Mouse (Mus musculus) frontal cortex, adult (tissue): ENCODE results near the gene Tenm3.

Experiments
- ATAC-seq: cut with Nextera tagmentation; 2 replicates; pipeline ENCODE4 v1.9.2; 2017; ENCODE audit warnings: mild to moderate bottlenecking, moderate library complexity, mixed read lengths; ENCODE audit not compliant: low TSS enrichment

The Tenm3 gene

DNA sequence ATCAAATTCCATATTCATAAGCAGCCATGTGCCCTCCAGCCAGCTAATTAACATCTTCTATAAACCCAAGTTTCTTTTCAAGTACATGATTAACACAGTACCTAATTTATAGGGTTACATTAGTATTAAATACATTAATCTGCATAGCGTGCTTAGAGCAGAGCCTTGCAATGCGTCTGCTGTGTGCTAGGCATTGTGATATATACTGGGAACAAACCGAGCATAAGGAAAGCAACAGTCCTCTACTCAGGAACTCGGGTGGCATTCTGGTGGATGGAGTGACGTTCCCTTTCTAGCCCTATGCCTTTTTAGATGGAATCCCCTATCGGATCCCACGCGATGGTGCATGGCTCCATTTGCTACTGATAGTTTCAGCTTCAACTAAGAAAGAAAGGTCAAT, 321.7 kb downstream of the Tenm3 start:
- ATAC-seq = no peak

DNA sequence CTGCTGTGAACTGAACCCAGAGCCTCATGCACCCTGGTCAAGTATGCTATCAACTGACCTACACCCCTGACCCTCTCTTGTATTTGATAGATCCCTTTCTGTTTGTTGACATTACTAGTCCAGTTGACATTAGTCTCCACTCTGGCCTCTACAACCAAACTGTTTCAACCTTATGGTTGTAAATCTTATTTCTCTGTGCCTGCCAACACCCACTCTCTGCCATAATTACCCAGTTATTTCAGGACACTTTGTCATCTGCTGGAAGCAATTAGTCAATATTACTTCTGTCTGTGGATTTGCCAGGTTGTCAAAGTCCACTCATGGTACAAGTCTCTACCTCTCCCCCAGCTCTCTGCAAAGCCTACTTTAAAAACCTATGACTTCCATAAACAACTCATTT, 326.3 kb downstream of the Tenm3 start:
- no peak for ATAC-seq

DNA sequence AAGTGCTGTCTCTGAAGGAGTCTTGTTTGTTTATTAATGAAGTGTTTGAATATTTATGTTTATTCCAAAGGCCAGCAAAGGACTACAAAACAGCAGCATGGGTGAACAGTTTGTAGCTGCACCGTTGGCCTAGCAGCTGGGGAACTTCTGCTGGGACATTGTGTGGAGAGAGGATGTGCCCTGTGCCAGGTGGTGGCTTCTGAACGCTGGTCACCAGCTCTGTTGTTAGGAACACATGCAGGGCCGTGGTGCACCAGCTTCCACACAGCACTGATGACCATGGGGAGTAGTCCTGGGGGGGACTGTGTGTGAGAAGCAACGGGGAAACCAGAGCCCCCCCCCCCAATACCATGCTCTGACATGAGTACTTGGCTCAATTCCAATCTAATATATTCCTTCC, 329.5 kb downstream of the Tenm3 start:
- no peak for ATAC-seq

DNA sequence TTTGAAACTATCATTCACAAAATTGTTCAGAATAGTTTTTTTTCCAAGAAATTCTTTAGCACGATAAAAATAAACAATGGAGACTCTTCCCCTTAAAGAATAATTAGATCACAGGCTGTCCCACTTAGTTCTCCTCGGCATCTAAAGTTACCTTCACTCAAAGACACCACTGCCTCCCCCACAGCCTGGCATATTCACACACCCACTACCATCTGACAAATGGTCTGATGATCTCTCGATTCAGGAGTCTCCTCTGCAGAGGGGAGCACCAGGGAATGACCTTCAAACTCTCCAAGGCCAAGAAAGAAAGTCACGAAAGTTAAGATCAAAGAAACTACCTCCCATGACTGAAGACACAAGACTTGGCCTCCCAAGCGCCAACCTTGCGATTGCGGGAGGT, 329.9 kb downstream of the Tenm3 start:
- ATAC-seq = no peak

DNA sequence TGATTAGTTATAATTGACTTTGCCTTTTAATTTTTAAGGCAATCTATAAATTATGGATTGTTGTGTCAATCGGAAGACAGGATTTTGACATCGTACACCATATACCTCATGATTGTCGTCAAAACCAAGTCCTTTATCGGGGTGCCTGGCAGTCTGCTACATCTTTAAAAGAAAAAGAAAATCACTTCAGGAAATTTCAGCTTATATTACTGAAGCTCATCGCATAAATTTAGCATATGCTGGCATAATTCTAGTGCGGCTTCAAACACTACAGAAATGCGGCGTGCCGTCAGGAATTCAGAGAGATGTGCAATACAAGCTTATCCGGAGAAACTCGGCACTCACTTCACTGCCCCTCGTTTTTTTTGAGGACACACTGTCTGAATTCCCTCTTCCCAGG, 332.2 kb downstream of the Tenm3 start:
- ATAC-seq = peak; percentile 29

DNA sequence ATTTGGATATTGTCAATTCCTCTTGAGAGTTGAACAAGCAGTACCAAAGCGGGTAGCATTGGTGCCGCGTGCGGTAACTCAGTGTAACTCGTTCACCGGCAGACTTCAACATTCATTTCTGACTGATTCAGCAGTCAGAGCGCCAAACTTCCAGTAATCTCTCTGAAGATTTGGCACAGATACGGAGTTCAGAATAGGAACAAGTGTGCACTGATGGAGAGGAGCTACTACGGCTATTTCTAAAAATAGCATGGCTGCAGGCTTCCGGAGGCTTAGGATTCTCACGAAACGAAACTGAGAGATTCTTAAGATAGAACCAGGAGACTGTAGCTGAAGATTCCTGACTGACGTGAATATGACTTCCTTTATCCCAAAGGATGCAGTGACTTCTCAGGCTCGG, 332.6 kb downstream of the Tenm3 start:
- peak; percentile 76 for ATAC-seq

DNA sequence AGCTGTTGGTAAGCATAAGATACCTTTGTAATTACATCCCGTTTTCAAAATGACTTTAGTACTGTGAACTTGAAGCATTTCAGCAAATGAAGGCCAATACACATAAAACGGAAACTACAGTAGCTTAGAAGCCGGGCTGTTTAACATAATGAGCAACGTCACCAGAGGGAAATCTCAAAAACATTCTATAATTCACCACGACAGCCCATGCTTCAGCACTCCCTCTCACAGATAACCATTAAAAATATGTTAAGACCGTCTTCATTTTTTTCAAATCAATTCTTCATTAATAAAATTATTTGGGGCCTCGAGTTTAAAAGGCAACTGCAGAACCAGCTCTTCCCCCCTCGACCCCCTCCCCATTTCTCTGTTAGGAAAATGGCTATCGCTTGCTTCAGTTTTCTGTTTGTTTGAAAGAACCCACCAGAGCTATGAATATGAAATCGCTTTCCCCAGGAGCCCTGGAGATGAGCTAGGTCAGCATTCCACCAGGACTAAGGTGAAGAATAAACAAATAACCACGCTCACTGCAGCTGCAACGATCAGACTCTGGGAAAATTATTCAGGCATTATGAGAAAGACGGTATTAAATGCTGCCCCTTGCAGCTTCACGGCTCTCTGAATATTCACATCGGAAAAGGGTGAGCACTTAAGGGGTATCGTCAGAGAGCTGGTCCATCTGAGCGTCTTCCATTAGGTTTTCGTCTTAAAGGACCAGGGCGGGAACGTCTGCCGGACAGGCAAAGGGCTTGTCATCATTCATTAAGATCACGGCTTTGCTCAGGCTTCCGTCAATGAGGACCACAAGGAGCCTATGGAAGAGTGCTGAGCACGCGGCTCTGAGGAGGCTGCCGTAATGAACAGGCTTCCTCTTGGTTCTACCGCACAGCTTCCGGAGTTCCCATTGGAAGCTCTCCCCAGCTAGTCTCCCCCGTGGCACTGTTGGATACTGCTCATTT, 334.8 kb downstream of the Tenm3 start:
- ATAC-seq = peak; percentile 64

DNA sequence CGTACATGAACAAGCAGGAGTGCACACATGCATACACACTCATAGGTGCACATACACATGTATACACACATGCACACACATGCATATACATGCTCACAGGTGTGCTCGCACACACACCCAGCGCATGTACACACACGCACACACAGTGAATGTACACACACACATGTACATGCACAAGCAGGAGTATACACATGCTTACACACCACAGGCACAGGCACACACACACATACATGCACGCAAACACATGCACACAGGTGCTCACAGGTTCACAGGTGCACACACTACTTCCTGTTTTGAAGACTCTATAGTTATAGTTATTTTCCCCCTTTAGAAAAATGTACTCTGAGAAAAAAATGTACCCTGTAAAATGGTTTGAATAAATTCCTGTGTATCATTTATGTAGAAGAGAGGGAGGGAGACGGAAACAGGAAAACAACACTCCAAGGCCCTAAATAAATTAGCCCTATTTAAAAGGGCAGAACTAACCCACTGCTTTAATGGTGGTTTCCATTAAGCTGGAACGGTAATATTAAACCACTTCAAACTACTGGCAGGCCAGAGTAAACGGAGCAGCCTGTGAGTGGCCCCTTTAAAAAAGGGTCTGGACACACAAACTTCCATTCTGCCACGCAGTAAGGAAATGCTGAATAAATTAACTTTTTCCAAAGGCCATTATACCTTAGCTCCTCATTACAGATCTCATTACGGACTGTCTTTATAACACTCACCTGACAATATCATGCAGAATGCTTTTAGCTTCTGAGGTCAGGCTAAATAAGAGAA, 335.8 kb downstream of the Tenm3 start:
- no peak for ATAC-seq

DNA sequence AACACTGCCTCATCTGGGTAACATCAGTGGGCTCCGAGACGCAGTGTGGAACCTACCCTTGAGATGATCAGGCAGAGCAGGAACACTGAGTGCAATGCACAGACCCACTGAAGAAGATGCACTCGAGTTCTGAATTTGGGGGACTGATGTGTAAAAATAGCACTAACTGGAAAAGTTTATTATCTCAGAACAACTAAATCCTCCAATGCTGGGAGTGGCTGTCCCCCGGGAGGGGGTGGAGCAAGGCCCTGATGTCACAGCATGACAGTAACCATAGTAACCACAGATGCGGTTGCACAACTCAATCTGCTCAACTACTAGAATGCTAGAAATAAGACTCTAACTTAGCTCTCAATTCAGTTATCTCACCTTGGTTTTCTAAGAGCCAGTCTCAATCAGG, 351.3 kb downstream of the Tenm3 start:
- no peak for ATAC-seq

DNA sequence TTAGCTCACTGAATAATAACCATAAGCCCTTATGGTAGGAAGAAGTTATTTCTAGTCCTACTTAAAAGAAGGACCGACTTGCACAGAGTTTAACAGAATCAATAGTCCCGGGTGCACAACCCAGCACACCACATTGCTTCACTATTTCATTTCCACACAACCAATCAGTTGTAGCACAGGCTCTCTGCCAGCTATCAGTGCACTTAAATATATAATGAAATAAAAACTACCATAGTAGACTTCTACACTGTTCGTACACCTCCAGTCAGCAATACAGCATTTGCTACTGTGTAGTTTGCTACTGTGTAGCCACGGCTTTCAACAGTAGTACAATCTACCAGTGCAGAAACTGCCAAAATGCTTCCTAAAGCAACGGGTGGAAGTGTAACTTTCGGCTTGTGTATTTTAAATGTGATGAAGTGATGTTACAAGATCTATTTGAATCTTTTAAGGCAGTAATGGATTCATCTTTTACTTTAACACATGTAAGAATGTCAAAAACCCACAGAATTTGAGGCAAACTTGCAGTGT, 353.1 kb downstream of the Tenm3 start:
- ATAC-seq = peak; percentile 68

DNA sequence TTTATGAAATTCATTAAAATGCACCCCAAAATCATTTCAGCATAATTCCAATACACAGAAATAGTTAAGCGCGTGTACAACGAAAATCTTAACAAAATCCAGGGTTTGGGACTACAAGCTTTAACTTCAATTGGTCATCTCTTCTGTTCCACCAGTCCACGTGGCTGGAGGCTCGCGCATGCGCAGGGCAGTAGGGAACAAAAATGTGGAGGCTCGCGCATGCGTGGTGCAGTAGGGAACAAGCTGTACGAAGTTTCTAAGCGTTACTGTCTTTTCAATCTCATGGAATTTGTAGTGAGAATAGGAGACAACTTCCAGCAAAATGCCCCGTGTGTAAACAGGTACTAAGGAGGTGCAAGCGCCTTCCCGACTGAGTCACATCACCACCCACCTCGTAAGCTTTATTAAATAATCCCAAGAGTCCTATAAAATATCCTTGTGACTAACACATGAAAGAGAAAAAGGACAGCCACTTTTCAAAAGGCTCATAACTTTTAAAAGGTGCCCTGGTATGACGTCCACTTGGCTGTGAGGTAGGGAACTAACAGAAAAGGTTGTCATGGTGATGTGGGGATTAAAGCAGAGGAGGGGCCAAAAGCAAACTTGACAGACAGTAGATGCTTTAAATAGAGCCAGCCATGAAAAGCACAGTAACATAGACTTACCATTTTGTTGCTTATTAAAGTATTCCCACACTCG, 353.7 kb downstream of the Tenm3 start:
- ATAC-seq = peak; percentile 57

DNA sequence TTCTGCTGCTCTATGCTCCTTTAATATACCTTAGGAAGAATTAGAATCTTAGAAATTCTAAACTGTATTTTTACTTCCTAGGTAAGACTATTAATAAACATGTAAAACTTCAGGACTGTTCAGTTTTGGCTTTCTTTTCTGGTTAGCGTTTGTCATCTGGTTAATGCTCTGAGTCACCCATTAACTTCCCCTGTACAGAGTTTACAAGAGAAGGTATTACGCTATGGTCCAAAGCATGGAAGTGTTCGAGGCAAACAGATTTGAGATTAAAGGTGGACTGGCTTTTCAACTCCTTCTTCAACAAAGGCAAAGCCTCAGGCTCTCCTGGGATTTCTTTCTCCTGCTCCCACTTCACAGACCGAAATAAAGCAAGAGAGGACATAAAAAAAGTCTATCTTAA, 354.3 kb downstream of the Tenm3 start:
- no peak for ATAC-seq

DNA sequence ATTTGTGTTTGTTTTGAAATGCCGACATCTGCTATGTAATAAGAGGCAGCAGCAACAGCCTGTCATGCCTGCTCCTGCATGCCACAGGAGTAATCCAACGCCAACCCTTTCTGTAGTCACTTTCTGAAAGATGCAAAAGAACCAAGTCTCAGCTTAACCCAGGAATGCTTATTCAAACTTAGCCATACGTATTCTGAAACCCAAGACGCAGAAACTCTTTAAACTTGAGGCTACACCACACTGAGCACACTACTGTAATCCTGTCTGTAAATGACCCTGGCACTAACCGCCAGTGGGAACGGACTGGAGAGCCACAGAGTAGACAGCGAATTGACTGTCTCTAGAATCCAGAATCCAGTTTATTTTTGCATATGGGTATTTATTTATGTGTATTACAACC, 354.9 kb downstream of the Tenm3 start:
- peak; percentile 29; the same call in 1 of the 2 replicates for ATAC-seq

DNA sequence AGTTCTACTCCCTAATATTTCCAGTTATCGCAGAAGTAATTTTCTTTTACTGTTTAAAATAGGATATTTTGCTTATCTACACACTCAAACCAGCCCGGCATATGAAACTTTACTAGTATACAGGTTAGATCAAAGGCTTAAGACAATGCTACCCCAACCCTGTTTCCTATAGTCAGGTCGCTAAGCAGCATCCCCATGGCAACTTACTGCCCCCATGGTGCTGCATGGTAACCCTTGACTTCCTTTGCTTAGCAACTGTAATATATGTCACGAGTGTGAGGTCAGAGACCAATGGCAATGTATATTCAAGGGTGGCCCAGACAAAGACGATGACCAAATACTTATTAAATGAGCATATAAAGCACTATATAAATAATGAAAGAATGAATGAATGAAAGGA, 359.6 kb downstream of the Tenm3 start:
- ATAC-seq = no peak

DNA sequence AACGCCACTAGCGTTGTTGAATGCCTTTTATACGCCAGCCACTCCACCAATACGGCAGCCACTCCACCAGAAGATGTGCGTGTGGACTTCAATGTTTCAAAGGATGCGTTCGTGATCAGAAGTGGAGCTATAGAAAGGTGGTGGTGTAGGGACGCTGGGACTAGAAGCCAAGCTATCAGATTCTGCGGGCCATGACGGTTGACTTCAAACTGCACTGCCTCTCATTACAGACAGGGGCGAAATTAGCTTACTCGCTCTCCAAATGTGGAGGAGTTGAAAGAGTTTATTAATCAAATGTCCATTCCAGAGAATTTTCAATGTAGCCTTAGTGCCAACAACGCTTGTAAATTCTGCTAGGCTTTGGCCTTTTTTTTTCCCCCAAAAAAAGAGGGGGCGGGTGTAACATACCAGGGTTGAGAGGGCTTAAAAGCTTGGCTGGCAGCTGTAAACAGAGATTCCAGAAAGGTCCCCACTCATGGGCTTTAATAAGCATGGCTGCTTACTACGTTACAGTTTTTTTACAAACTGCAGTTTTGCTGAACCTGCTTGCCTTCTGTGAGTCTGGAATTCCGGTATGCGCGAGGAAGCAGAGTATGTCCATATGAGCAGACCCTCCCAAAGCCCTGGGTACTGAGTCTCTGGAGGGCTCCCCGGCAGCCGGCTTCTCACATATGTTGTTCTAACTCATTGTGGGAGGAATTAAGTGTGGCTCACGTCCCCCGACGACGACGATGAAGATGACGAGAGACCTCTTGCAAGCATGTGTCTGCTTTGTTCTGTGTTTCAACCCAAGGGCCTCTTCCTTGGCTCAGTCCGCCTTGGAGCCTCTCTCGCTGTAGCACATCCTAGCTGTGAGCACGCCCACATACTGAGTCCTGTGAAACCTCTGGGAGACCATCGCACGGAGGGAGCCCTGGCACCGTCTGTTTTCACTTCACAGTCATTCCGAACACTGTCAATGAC, 361.8 kb downstream of the Tenm3 start:
- peak; percentile 97 for ATAC-seq

DNA sequence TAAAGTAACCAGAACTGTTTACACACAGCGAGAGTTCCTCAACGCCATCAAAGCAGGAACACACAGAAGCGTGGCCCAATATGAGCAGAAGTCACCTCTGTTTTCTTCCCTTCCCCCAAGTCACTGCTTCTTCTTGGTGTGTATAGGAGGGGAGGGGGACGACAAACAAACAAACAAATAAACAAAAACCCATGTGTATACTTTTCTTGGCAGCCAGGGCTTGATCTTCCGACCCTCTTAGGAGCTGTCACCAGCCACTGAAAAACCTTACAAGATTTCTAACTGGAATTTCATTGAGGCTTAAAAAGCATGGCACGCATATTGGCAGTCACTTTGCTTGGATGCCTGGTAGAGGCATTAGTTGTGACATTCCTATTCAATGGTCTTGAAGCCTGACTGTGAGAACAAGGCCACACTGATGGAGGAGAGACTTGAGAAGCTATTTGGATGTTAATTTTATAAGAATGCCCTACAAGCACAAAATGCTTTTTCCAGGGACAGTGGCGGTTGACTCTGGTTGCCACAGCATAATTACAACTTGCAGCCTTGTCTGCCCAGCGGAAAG, 366.3 kb downstream of the Tenm3 start:
- ATAC-seq = no peak

DNA sequence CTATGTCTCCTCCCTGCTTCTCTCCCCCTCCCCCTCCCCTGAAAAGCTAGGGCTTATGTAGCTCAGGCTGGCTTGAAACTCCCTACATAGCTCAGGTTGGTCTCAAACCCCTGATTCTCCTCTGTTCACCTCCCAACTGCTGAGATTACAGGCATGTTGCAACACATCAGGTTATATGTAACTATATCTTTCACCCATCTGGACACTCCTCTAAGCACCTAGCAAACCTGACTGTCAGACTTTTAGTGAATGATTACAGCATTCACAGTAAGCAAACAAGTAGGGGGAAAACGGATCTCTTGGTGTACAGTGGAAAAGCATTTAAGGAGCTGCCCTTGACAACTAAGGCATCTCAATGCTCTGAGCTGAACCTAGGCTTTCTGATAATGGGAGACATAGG, 366.9 kb downstream of the Tenm3 start:
- ATAC-seq = no peak

DNA sequence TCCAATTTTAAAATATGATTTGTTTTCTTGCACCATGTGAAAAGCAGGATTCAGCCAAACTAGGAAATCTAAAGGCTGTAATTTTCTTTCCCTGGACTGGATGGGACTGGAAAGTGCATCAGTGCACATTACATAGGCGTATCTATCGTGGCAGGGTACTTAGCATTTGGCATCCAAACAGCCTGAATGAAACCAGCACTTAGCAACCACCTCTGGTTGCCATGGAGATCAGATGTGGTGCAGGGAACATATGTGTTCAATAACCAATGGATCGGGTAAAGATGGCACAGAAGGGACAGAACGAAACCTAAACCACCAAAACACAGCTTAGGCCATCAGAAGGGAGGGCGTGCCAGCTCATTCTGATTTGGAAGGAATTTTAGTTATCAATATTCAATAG, 376.1 kb downstream of the Tenm3 start:
- ATAC-seq = no peak

DNA sequence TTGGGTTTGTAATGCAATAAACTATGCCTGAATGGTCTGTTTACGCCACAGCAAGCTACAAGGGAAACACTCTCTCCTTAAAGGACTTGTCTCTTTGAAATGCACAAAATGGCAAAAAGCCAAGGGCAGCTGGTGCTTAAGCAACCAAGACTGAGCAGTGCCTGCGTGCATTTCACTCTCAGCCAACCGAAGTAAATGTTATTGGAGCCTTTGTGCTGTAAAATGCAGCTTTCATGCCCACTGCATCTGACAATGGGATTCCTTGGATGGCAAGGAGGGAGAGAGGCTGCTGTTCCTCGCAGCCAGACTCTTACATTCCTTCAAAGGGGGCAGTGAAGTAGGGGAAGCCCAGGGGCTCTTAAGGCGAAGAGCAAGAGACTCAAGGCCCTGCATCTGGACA, 385.4 kb downstream of the Tenm3 start:
- ATAC-seq = peak; percentile 41; the same call in 1 of the 2 replicates

DNA sequence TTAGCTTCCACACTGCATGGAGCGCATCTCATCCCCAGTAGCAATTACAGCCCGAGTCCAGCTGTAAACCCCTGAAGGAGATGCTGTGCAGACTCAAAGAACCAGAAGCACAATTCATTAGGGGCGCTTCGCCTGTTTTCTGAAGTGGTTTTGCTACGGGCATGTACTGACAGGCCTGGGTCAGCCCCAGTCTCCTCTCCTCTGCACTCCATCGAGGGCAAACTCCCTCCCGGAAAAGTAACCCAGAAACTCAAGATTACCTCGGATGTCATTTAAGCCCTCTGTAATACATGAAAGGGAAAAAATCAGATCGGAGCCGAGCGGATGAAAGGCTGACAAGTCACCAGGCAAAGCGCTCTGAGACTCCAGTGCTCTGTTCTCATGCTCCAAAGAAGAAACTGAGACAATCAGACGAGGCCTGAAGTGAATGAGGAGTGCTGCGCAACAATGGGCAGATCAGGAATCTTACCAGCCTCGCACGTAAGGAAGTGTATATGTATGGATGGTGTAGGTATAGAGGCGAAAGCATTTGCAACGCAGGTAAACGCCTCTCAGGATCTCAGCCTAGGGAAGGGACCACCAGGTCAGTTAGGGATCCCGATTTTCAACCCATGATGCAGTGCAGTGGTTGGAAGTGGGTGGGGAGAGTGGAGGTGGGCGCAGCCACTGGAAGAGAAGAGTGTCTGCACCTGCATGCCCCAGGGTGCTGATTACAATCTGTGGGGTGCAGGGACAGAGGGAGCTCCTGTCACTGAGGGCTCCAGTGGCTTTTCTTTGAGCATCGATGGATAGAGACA, 387.2 kb downstream of the Tenm3 start:
- peak; percentile 32; the same call in 1 of the 2 replicates for ATAC-seq
